Mouse (Mus musculus) heart, postnatal 25 days (tissue): ENCODE measurements at regions not wholly inside any gene's neighbourhood (a gene's known extent, or its start where the extent isn't known, plus 50 kb on each side); places are given as distances from the start of the nearest gene placed in this dataset.

Experiments used
- DNase-seq: peaks from one replicate; pipeline ENCODE4 v3.0.0; 2022; ENCODE audit warnings: low spot score
- intact Hi-C: fragments of 180-260 bp; cut with DNase I; formaldehyde crosslinking; loops from one replicate; pipeline ENCODE4 v1.15.1; 2025

DNA sequence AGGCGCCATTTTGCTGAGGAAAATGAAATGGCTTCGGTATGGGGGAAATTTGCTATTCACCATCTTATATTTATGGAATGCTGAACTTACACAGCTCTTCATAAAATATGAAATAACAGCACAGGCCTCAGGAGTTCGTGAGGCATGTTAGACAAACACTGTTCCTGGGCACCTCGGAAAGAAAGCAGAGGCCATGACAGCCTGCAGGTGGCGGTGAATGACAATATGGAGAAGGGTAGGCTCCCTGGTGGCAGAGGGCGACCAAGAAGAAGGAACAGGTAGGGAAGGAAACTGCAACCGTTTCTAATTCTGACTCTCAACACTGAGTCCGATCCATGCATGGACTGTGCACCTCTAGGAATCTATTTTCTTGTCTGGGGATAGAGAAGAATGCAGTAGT, 553.6 kb upstream of the Tmpo start:
- DNase-seq: no peak
- intact Hi-C loops: no loop called here

DNA sequence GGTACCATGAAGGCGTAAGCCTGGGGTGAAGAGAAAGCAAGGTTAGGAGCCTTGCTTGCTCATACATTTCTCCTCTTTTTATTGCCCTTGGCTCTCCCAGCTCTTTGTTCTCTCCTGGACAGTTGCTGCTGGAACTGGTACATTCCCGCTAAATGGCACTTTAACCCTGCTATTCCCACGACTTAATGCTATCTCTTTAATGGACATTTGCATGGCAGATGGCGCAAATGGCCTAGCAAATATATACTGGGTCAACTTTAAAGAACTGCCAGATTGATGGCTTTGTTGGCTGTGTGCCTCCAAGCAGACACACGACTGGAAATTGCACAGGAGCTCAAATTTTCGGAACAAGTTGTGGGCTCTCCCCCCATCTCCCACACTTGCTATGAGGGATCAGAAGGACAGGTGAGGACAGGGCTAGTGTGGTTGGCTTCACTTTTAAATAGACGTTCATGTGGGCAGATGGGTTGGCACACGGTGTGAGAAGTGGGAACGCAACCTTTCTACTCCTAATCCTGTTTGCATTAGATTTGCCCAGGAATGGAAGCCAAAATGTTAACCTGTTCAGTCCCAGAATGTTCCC, 551.0 kb upstream of the Tmpo start:
- DNase-seq: no peak
- intact Hi-C loops: no loop called here

DNA sequence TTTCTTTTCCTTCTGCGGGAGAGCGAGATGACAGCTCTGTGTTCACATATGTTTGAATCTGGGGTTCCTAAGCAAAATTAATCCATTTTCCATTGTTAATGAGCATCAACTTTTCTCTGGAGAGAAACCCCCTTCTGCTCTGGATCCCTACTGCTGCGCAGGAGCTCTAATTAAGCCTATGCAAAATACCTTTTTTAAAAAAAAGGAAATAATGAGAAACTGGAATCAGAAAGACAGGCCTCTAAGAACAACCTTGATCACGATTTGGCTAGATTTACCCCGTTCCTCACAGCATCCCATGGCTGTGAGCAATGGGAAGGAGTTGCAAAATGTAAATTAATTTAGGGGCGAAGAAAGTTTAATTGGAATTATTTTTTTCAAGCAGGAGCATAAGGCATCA, 548.9 kb upstream of the Tmpo start:
- intact Hi-C loops: no loop called here
- DNase-seq: no peak

DNA sequence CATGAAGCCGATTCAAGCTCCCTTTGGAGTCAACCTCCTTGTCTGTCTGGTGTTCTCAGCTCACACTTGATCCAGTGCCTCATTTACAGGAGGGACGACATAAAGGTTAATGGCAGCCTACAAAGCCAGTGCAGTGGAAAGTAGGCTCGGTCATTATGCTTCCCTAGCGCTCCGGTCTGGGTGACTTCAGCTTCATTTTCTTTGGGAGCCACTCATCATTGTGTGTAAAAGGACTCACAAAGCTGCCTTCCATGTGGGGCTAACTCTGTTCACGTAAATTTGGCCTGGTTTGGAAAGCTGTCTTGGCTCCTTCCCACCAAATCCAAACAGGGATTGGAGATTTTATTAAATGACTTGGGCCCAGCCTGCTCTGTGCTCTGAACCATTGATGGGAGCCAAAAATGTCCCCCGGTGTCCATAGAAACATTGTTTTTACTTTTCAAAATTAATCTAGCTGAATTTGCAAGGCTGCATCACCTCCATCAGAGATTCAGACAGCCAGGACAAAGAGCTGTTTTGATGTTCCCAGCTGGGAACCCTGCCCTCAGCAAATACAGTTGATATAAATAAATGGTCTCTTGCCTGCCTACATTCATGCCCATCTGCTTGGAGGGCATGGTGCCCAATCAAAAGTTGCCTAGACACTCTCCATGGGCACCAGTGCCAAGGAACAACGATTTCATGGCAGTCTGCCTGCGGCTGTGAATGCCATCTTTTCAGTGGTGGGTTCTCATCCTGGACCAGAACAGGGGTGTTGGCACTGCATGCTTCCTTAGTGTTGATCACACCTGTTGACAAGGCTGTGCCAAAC, 538.7 kb upstream of the Tmpo start:
- intact Hi-C loops: no loop called here
- DNase-seq: no peak

DNA sequence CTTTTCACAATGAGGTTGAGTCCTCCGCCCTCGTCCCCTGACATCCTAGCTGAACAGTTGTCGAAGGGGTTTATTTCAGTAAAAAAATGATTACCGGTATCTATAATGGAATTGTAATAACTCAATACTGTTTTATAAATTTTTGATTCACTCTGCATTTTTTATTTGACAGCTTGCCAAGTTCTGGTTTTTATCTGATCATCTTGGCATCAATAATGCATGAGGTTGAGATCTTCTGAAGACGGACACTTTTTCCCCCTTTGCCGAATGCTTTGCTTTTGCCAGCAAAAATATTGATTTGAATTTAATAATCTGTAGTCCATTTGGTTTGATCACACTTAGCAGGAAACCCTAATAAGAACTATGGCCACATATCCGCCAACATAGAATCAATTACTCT, 535.5 kb upstream of the Tmpo start:
- DNase-seq: no peak
- intact Hi-C loops: no loop called here

DNA sequence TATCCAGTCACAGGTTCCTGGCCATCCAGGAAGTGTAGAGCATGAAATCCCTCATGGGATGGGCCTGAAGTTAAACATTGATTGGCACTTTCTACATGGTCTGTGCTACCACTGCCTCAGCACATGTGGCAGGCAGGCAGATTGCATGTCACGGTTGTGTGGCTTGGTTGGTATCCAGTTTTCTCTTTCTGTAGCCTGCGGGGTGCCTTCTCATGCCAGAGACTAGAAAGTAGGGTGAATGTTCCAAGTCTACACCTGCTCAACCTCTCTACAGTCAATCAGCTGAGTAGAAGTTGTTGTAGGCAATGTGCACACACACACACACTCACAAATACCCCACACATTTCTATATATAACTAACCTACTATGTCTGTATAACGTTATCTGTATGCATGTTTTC, 533.5 kb upstream of the Tmpo start:
- intact Hi-C loops: no loop called here
- DNase-seq: no peak

DNA sequence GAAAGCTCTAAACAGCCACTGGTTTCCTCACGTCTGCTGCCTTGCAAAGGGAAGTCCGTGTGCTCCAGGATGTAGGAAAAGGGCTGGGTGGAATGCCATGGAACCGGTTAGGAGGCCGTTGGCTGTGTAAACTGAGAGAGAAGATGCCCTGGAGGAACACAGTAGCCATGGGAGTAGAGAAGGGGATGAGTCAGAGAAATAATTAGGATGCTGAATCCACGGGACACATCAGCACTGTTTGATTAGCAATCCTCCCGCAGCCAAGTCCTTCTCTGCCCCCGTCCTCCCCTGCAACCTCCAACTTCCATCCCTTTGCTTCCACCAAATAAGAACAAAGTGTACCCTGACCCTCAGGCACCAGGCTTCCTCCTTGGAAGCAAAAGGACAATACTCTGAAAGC, 532.4 kb upstream of the Tmpo start:
- intact Hi-C loops: no loop called here

DNA sequence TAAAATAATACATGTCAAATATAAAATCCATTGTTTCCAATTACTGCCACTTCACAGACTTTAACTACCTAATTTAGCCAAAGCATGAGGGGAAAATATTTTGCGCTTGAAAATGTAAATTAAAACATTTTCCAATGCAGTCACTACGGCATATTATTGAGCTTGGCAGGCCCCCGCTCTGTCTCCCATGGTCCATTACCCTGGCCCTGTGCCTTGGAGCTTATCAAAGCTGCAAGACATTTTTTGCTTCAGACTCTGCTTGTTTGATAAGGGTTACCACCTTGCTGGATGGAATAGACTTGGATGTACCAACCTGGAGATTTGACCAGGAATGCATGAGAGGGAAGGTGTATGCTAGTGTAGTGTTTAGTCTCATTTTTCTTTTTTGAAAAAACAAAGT, 525.7 kb upstream of the Tmpo start:
- no peak for DNase-seq
- intact Hi-C loops: no loop called here

More for the DNA sequence above, 532.4 kb upstream of the Tmpo start:
- DNase-seq: no peak

DNA sequence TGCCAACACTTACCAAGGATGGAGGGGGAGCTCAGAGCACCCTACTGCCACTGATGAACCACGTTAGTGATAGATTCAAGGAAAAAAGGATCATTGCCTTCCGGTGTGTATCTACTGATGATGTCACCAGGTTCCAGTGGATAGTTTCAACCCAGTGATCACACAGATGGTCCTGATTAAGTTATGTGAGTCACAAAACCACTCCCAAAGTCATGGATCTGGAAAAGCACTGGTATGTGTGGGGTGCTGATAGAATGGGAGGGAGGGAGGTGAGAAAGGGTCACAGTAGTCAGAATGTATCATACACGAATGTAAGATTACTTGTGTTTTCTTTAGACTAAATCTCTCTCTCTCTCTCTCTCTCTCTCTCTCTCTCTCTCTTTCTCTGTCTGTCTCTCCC, 523.6 kb upstream of the Tmpo start:
- intact Hi-C loops: no loop called here
- DNase-seq: no peak

DNA sequence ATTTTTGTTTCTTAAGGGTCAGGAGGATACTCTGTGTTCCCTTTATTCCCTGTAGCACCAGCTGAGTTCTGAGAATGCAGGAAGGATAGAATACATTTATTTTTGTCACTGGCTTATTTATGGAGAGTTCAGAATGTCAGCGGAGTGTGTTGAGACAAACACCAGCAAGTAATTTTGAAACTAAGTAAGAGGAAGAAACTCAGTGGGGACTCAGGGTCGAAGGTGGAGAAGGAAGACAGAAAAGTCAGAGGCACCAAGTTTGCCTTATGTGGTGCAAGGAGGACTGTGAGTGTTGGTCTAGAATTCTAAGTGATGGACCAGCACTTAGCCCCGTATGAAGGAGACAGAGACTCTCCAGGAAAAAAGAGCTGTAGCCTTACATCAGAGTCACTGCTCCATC, 520.7 kb upstream of the Tmpo start:
- intact Hi-C loops: no loop called here
- DNase-seq: no peak

DNA sequence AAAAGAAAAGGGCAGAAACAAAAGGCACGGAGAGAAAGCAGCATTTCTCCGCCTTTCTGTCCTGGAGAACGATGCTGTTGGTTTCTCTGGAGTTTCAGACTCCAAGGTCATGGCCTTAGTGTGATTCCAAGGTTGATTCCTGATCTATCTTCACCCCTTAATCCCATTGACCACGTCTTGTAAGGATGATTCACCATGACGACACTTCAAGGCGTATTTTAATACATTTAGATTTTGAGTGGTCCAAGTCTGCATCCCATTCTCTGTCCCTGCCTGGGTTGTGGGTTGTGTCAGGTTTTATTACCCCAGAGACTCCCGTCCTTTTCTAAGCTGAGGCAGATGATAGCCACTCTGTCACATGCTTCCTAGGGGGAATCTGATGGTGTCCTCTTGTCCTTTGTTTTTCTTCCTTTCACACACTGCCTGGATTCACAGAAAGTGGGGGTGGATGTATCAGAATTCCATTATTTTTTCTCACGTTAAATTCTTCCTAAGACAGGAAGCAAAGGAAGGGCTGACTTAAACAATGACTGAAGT, 505.0 kb upstream of the Tmpo start:
- intact Hi-C loops: no loop called here
- DNase-seq: no peak

DNA sequence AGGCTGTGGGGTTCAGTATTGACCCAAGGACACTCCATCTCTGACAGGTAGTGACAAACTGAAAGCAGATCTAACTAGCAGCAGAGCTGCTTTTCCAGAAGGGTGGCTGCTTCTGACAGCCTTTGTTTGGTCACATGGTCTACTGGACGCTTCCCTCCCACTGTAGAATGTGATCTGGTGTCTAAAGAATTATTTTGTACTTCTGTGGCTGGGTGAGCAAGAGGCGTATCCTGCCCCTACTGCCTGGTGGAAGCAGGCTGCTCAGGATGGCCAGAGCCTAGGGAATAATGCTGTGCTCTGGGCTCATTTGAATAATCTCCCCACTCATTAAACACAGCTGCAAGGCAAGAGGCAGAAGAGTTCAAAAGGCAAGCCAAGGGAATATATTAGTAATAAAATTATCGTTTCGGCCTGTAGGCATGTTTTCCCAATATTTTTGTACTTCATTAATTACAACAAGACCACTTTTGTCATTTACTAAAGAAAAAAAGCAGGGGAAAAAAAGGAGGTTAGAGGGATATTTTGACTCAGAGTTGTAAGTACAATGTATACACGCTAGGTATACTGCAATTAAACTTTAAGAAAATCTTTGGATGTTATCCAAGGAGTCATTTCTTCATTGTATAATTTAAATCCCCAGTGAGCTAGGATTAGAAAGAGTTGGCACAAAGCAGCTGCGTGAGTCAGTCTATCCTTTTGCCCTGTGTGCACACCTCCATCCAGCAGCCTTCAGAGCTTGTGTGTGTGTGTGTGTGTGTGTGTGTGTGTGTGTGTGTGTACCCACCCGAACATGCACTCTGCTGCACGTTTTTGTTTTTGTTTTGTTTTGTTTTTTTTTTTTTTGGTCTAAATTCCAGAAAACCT, 504.3 kb upstream of the Tmpo start:
- DNase-seq: no peak
- intact Hi-C loops: no loop called here

DNA sequence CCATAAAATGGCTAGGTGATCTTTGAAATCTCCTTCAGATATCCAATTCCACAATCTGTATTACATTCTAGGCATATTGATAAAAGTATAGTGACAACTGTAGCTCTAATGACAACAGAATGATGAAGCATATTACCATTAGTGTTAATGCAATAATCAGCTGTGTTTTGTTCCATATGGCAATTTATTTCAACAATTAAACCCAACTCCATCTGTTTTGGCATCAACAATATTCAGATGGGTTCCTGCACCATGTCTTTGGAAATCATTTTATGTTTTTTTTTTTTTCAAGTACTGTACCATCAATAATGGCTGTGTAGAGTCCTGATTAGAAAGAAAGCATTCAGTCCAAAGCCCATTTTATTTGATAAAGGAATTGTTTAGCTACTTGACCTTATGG, 498.5 kb upstream of the Tmpo start:
- intact Hi-C loops: no loop called here
- DNase-seq: no peak

DNA sequence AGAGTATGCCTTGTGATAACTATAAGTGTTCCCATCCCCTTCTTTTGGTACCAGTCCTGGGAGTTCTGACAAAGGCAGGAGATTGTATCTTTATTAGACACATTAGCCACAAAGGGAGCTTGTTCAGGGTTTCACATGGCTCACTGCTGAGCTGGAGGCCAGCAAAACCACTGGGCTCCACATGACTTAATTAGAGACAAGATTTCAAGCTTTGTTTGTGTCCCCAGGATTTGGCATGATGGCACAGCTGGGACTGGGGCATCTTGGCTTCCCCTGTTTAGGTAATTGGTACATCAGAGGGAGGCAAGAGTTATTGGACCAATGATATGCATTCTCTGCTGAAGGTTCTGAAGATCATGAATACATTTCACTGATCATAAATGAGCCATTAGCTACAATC, 456.8 kb upstream of the Tmpo start:
- intact Hi-C loops: no loop called here
- no peak for DNase-seq

DNA sequence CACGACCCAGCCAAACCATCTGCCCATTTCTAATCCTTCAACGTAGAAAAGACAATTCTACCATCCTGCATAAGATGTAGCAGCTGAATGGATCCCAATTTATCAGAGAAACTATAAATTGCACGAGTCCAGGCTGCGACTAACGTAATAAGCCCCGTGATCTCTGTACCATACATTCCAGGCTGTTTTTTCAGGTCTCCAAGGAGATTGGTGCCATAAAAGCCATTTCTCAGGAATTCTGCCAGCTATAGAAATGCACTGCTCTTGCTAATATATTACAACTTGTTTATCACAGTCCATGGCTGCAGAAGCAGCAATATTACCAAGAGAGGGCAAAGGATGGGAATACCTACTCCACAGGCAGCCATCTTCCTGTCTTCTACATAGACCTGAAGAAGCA, 447.6 kb upstream of the Tmpo start:
- intact Hi-C loops: no loop called here

DNA sequence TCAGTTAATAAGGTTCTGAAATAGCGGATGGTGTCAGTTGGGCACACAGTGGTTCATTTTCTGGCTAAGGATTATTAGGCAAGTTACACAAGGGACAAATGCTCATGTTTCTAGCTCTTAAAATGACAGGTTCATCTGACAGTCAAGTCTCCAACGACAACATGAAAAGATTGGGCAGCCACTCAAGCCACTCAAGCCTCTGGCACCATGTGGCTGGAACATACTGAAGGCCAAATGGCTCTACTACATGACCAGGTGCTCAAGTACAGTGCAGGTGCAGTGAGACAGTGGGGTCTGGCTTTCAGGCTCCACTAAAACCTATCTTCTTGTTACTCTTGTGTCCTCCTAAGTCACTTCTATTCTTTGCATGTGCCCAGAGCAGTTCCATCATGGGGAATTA, 441.2 kb upstream of the Tmpo start:
- intact Hi-C loops: no loop called here
- no peak for DNase-seq

More for the DNA sequence above, 447.6 kb upstream of the Tmpo start:
- no peak for DNase-seq

DNA sequence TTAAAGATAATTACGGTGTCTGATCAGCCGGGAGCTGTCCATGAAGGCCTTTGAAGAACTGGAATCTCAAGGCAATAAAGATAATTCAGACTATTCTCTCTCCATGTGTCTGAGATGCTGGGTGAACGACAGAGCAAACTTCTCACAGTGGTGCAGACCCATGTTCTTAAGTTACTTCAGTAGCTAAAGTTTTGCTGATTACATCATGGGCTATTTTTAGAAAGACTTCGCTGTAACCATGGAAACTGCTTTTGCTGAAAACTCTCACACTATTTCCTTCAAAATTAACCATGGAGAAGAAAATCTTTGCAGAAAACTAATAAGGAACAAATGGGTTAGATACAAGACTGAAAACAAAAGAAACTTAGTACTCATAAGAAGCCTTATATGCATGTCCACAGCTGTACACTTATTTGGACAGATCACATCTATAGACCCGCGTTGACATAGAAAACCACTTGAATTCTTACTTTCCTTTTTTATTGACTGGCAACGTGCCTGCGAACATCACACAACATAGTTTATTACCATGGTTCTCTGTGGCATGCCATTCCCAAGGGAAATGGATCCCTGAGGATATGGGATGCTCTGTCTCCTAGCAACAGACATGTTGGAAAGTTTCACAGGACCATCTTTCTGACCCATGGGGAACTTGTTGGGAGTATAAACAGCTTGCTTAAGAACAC, 432.8 kb upstream of the Tmpo start:
- DNase-seq: no peak
- intact Hi-C loops: no loop called here

DNA sequence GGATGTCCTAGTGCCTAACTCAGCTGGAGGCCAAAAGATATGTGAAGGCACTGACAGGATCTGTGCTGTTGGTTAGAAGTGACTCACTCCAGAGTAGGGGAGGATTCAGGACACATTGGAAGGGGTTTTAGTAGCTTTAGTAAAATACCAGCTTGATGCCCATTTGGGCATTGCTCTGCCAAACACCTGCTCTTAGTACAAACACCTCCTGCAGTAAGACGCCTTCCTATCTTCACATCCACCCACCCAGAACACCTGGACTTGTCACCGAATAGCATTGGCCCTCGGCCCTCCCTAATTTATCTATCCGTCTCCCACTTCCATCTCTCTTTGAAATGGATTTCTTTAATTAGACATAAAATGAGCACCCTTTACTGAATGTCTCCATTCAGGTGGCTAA, 430.9 kb upstream of the Tmpo start:
- no peak for DNase-seq
- intact Hi-C loops: no loop called here

DNA sequence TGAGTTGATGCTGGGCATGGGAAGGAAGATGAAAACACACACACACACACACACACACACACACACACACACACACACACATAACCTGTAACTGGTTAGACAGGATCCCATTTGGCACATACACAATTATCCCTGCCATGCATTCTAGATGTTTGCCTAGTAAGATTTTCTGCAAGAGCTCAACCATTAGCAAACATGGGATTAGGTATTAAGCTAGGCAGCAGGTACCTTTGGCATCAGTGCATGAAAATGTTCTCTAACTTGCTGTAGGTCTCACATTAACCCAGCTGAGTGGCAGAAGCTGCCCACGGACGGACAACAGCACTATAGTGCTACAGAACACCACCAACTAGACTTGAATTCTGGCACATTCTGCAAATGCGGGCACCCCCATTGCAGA, 413.8 kb upstream of the Tmpo start:
- DNase-seq: no peak
- intact Hi-C loops: no loop called here

DNA sequence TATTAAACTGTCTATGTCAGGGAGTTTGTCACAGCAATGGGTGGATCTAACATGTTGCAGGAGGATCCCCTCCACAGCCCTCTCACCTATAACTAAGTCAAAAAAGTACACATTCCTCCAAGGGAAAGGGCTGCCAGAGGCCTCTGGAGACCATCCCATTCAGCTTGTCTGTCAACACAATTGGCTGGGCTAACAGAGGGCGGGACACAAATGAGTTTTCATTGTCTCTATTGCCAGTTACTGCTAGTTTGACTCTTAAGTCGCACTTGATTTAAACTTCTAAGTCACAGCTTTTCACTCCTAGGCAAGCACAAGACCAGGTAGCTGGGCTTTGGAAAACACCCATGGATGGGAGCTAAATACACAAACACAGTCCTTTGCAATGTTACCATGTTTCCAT, 412.3 kb upstream of the Tmpo start:
- DNase-seq: no peak
- intact Hi-C loops: no loop called here
